Mouse (Mus musculus) intestine, postnatal 0 days (tissue): ENCODE data around the gene Gm20696. TPM values are rescaled to one million over a fixed set of nuclear protein-coding genes. Genes with fewer than 3 reads are reported as not detected.

Experiments used
- ATAC-seq: fragments of 200-750 bp; cut with Nextera tagmentation; 2 replicates; pipeline ENCODE4 v1.8.0; 2017; ENCODE audit warnings: mild to moderate bottlenecking, moderate TSS enrichment, moderate library complexity
- H3K27ac ChIP-seq: fragments of 300-500 bp; sonication (generic); 2 replicates; pipeline ENCODE4 v1.5.1; 2014; ENCODE audit warnings: mild to moderate bottlenecking, low read depth, low read length, moderate library complexity
- H3K27me3 ChIP-seq: fragments of 300-500 bp; sonication (generic); replicated peaks from 2 replicates; pipeline ENCODE4 v1.6.1; 2014; ENCODE audit warnings: low read length, mixed read lengths; ENCODE audit not compliant: control insufficient read depth, insufficient read depth
- H3K36me3 ChIP-seq: fragments of 300-500 bp; sonication (generic); 2 replicates; pipeline ENCODE4 v1.6.1; 2014; ENCODE audit warnings: mild to moderate bottlenecking, moderate library complexity; ENCODE audit not compliant: control insufficient read depth, insufficient read depth
- H3K4me1 ChIP-seq: fragments of 300-500 bp; sonication (generic); replicated peaks from 2 replicates; pipeline ENCODE4 v1.6.1; 2014; ENCODE audit warnings: antibody characterized with exemption, low read length, mixed read lengths; ENCODE audit not compliant: control insufficient read depth, insufficient read depth
- H3K4me2 ChIP-seq: fragments of 300-500 bp; sonication (generic); replicated peaks from 2 replicates; pipeline ENCODE4 v1.6.1; 2014; ENCODE audit warnings: low read depth, mild to moderate bottlenecking, moderate library complexity
- H3K4me3 ChIP-seq: fragments of 300-500 bp; sonication (generic); 2 replicates; pipeline ENCODE4 v1.5.1; 2014; ENCODE audit warnings: low read depth, low read length
- H3K9ac ChIP-seq: fragments of 300-500 bp; sonication (generic); 2 replicates; pipeline ENCODE4 v1.6.1; 2014; ENCODE audit warnings: mild to moderate bottlenecking, low read depth, low read length
- H3K9me3 ChIP-seq: fragments of 300-500 bp; sonication (generic); 2 replicates; pipeline ENCODE4 v1.6.1; 2016; ENCODE audit warnings: mixed run types; ENCODE audit not compliant: control insufficient read depth
- CTCF ChIP-seq: sonication (generic); IDR thresholded peaks from 2 replicates; pipeline ENCODE4 v1.5.1; 2016; ENCODE audit warnings: low read depth, mild to moderate bottlenecking, control low read depth, antibody characterized with exemption, moderate library complexity
- WGBS: fragments of 180-500 bp; shearing (Covaris S2); extraction: QIAGEN DNeasy Blood & Tissue Kit; methylation state at CpG from one replicate; pipeline ENCODE4 v1.1.7; 2014; 5-methylcytosine and 5-hydroxymethylcytosine counted together
- polyA plus RNA-seq: library from polyadenylated mRNA; unstranded; fragments of >200 nt; fragmentation: Nextera tagmentation; extraction: Ambion mirVana; gene quantifications from 2 replicates; pipeline ENCODE4 v1.2.1, GENCODE M21; 2015

Gene Gm20696
- polyA plus RNA-seq, 1 experiment from 2014 or later: 1.4 TPM

DNA sequence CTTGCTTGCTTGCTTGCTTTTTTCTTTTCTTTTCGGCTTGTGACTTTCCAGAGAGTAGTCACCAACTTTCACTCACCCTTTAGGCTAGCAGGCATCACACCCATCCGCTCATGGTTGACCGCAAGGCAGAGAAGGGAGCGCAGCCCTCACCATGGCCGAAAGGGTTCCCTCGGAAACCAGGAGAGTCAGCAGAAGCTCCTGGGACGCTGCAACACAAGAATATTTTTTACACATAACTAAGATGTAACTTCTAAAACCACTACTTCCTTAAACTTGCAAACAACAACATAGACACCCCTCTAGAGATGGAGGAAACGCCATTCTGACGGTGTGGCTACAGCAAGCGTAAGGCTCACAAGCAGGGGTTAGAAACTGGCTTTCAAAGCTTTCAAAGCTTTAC lies 231.5 kb downstream of the Gm20696 start:
- Histone ChIP-seq H3K27ac (no peak overlapping the region), H3K36me3 (peaks cover 21% of the 10 kb centered on the region), H3K4me2 (no peak overlapping the region), H3K9ac (no peak overlapping the region), H3K27me3 (no peaks in the 10 kb centered on the region), H3K9me3 (no peaks in the 10 kb centered on the region), H3K4me3 (no peak overlapping the region), H3K4me1 (no peaks in the 10 kb centered on the region; the same call in 1 of the 2 replicates)
- no peak for ATAC-seq
- no peak for TF ChIP-seq CTCF
- 95% methylated on average over 10 of the region's 10 CpGs for whole genome bisulfite sequencing

GRCm38 (mm10) chr6:99433006-99433405 lies 233.6 kb downstream of the Gm20696 start:
- no peak overlapping the region for H3K27ac ChIP-seq
- TF ChIP-seq CTCF: no peak
- no peak overlapping the region for H3K9ac ChIP-seq
- H3K27me3 ChIP-seq: no peaks in the 10 kb centered on the region
- no peaks in the 10 kb centered on the region for H3K9me3 ChIP-seq
- H3K4me3 ChIP-seq: no peak overlapping the region
- ATAC-seq: no peak
- WGBS: 95% methylated on average over 9 of the region's 9 CpGs
- no peaks in the 10 kb centered on the region for H3K4me1 ChIP-seq
- peaks cover 24% of the 10 kb centered on the region for H3K36me3 ChIP-seq
- no peak overlapping the region for H3K4me2 ChIP-seq

GRCm38 (mm10) chr6:99431941-99432340 lies 234.7 kb downstream of the Gm20696 start:
- no peak for TF ChIP-seq CTCF
- H3K9me3 ChIP-seq: no peaks in the 10 kb centered on the region

DNA sequence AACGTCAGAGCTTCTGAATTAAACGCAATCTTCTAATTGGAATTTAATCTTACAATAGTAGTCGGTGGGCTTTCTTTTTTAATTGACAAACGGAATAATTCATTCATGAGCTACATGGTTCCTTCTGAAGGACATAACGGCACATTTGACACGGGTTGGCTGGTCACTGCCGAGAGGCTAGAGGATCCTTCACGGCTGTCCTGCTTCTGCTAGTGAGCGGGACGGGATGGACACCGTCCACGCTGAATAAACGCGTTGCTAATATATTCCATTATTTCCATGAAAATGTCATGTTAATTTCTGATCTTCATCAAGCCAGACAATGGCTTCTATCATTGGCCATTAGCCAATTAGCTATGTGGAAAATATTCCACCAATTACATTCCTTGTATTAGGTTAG lies 236.0 kb downstream of the Gm20696 start:
- no peak for ATAC-seq
- H3K36me3 ChIP-seq: peaks cover 25% of the 10 kb centered on the region
- H3K9ac ChIP-seq: no peak overlapping the region
- no peaks in the 10 kb centered on the region for H3K27me3 ChIP-seq
- WGBS: 93% methylated on average over 14 of the region's 14 CpGs
- no peak for TF ChIP-seq CTCF
- no peak overlapping the region for H3K4me3 ChIP-seq
- H3K27ac ChIP-seq: no peak overlapping the region
- H3K4me1 ChIP-seq: no peaks in the 10 kb centered on the region; the same call in 1 of the 2 replicates
- no peak overlapping the region for H3K4me2 ChIP-seq
- H3K9me3 ChIP-seq: no peaks in the 10 kb centered on the region

More at GRCm38 (mm10) chr6:99431941-99432340, 234.7 kb downstream of the Gm20696 start:
- peaks cover 29% of the 10 kb centered on the region for H3K36me3 ChIP-seq
- 52% methylated on average over 4 of the region's 4 CpGs for WGBS
- H3K4me2 ChIP-seq: no peak overlapping the region
- ATAC-seq: no peak
- H3K9ac ChIP-seq: no peak overlapping the region
- H3K4me3 ChIP-seq: no peak overlapping the region
- no peak overlapping the region for H3K27ac ChIP-seq
- no peaks in the 10 kb centered on the region for H3K4me1 ChIP-seq
- H3K27me3 ChIP-seq: no peaks in the 10 kb centered on the region

DNA sequence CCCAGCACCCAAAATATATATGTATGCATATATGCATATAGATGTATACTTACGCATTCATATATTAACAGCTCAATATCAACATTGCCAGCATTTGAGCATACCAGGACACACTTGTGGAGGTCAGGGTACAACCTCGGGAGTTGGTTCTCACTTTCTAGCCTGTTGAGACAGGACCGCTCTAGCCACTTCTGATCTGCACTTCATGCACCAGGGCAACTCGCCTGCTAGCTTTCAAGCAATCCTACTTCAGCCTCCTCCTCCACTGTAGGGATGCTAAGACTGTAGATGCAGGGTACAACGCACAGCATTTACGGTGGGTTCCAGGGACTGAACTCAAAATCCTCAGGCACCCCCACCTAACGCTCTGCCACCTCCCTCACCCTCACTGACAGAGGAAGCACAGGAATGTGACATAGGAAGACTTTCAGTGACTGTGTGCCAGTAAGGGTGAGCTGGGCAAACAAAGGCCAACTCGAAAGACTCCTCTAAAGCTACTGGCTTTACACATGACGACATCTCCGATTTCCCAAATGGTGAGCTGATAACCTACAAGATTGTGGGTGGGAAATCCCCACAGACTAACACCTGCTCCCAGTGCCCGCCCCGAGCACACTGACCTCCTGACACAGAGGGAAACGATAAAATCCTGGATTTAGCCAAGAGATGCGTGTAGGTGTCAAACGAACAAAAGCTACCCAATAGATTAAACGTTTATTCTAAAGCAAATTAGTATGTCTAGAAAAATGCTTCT lies 237.0 kb downstream of the Gm20696 start:
- no peak for TF ChIP-seq CTCF
- Histone ChIP-seq H3K27me3 (no peaks in the 10 kb centered on the region), H3K4me2 (no peak overlapping the region), H3K4me1 (no peaks in the 10 kb centered on the region; the same call in 1 of the 2 replicates), H3K9ac (no peak overlapping the region), H3K4me3 (no peak overlapping the region), H3K36me3 (peaks cover 17% of the 10 kb centered on the region), H3K9me3 (no peaks in the 10 kb centered on the region), H3K27ac (no peak overlapping the region)
- no peak for ATAC-seq
- 66% methylated on average over 16 of the region's 16 CpGs for WGBS

DNA sequence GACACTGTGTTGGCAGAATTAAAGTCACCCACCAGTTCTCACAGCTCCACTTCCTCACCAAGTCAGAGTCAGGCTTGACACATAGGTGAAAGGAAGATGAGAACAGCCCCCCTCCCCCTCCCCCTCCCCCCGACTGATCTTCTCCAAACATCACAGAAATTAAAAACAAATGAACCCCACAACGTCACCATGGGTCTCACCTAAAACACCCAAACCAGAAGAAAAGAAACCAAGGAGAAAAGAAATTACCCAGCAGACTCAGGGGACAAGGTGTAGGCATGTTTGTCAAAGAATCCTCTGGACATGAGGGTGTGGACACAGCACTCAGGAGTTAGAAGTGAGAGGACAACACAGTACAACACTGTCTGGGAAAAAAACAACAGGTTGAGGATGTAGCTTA lies 237.6 kb downstream of the Gm20696 start:
- TF ChIP-seq CTCF: no peak
- Histone ChIP-seq H3K4me2 (no peak overlapping the region), H3K27me3 (no peaks in the 10 kb centered on the region), H3K4me1 (no peaks in the 10 kb centered on the region; the same call in 1 of the 2 replicates), H3K27ac (no peak overlapping the region), H3K9me3 (no peaks in the 10 kb centered on the region), H3K9ac (no peak overlapping the region), H3K36me3 (peaks cover 15% of the 10 kb centered on the region; the same call in 1 of the 2 replicates), H3K4me3 (no peak overlapping the region)
- ATAC-seq: no peak
- WGBS: 79% methylated on average over 2 of the region's 2 CpGs
